Mouse (Mus musculus): ENCODE results near the gene Fut8.

GRCm38 (mm10) chr12:77216511-77217192 is 21.3 kb upstream of the Fut8 start:
- TF ChIP-seq GATA1 (IDR thresholded peaks at IDR 0.05; ENCODE audit: low read length) (no peak), TAL1 (IDR thresholded peaks at IDR 0.05; ENCODE audit: low read length) (no peak)

All from erythroblast, embryonic 14.5 days (primary cell).